Mouse (Mus musculus) G1E (cell line): ENCODE data around the gene Capsl. TPM values are rescaled to one million over a fixed set of nuclear protein-coding genes. Genes with fewer than 3 reads are reported as not detected.

ENCODE experiments used
- ATAC-seq: 2 replicates; pipeline ENCODE4 v1.8.0; 2016; ENCODE audit warnings: mild to moderate bottlenecking; ENCODE audit not compliant: insufficient number of reproducible peaks, poor library complexity, low FRiP score, severe bottlenecking; ENCODE audit errors: extremely low read depth
- DNase-seq: peaks from one replicate; pipeline ENCODE4 v3.0.0; 2012; ENCODE audit warnings: low spot score
- H3K27me3 ChIP-seq: 2 replicates; pipeline ENCODE4 v1.6.1; 2012; ENCODE audit warnings: mild to moderate bottlenecking, low read length, inconsistent platforms; ENCODE audit not compliant: insufficient read depth
- H3K36me3 ChIP-seq: replicated peaks from 2 replicates; pipeline ENCODE3; 2012; ENCODE audit warnings: mild to moderate bottlenecking, inconsistent platforms
- H3K4me1 ChIP-seq: 2 replicates; pipeline ENCODE4 v1.6.1; 2012; ENCODE audit warnings: low read depth, low read length, inconsistent platforms, mixed read lengths; ENCODE audit not compliant: insufficient read depth
- H3K4me3 ChIP-seq: 2 replicates; pipeline ENCODE4 v1.5.1; 2012; ENCODE audit warnings: low read depth, mild to moderate bottlenecking, inconsistent platforms, low read length, moderate library complexity, mixed read lengths
- H3K9me3 ChIP-seq: replicated peaks from 2 replicates; pipeline ENCODE4 v1.6.1; 2012; ENCODE audit warnings: inconsistent platforms
- CTCF ChIP-seq: IDR thresholded peaks from 2 replicates; pipeline ENCODE4 v1.5.1; 2012; ENCODE audit warnings: low read depth, low read length, inconsistent platforms, mixed read lengths
- GATA1 ChIP-seq: IDR thresholded peaks from 2 replicates; pipeline ENCODE4 v1.6.1; 2012; ENCODE audit warnings: borderline replicate concordance, low read length, inconsistent platforms, mixed read lengths
- GATA2 ChIP-seq: IDR thresholded peaks from 2 replicates; pipeline ENCODE4 v1.6.1; 2012; ENCODE audit warnings: low read depth, low read length, inconsistent platforms, borderline replicate concordance
- POLR2AphosphoS5 ChIP-seq: IDR thresholded peaks from 2 replicates; pipeline ENCODE4 v1.6.1; 2012; ENCODE audit warnings: low read depth, low read length, inconsistent platforms; ENCODE audit not compliant: insufficient replicate concordance
- TAL1 ChIP-seq: conservative IDR thresholded peaks from 2 replicates; pipeline ENCODE4 v1.6.1; 2012; ENCODE audit warnings: low read depth, low read length, inconsistent platforms, mixed read lengths
- polyA plus RNA-seq: library from polyadenylated mRNA; stranded (reverse); fragments of >175 nt; gene quantifications from 2 replicates; pipeline ENCODE4 v1.2.3, GENCODE M21; 2012
- total RNA-seq, 2 experiments: library from RNA; stranded (forward) in 1 of 2; stranded (reverse) in 1 of 2; fragments of 200-1000 nt in 1 of 2; fragments of >200 nt in 1 of 2; fragmentation: Nextera tagmentation in 1 of 2; gene quantifications; 2 replicates each; pipeline ENCODE4 v1.2.3; 2014 to 2017

Gene Capsl
- total and polyA plus RNA-seq, 3 experiments = not detected

DNA sequence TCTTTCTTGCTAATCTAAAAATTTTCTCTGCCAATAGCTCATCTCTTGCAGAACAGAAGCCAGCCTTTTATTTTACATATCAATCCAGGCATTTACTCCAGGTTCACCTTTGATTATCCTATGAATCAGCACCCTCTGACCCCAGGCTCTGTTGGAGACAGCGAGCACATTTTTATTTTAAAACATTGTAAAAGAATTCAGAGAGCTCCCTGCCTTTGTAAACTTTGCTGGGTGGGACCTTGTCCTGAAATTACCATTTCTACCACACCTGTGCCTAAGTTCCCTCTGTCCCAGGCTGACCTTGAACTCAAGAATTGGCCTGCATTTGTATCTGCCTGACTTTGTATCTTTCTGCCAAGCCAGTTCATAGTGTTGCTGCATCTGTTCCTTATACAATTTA lies 17.0 kb downstream of the Capsl start:
- ATAC-seq (no peak), DNase-seq (no peak)
- H3K4me1 ChIP-seq = no peaks in the 10 kb centered on the region
- TF ChIP-seq CTCF = no peak
- TF ChIP-seq POLR2AphosphoS5 = no peak
- no peak for TF ChIP-seq TAL1
- no peak for TF ChIP-seq GATA1
- no peak for TF ChIP-seq GATA2
- no peaks in the 10 kb centered on the region for H3K9me3 ChIP-seq
- no peaks in the 10 kb centered on the region for H3K36me3 ChIP-seq
- H3K4me3 ChIP-seq = no peak overlapping the region
- H3K27me3 ChIP-seq = no peaks in the 10 kb centered on the region

DNA sequence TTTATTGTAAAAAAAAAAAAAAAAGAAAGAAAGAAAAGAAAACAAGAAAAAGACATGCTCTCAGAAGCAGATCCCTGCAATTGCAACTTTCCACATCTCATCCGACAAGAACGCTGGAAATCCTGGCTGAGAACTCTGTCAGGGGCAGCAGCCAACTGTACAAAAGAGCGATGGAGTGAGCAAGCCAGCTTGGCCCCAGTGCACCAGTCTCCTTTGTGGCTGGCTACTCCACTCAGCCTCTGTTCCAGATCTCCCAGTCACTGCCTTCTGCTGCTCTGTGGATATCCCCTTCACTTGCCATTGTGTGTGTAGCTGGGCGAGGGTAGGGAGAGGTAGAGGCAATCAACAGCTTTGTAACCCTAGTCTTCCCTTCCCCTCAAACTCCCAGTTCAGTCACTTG lies 18.4 kb downstream of the Capsl start:
- DNase-seq (no peak), ATAC-seq (no peak)
- no peaks in the 10 kb centered on the region for H3K36me3 ChIP-seq
- H3K9me3 ChIP-seq = no peaks in the 10 kb centered on the region
- TF ChIP-seq GATA2 = no peak
- no peak for TF ChIP-seq CTCF
- TF ChIP-seq POLR2AphosphoS5 = no peak
- TF ChIP-seq TAL1 = no peak
- no peak for TF ChIP-seq GATA1
- 0 out of 2 replicates have a peak, but pooled peaks cover 5% of the 10 kb centered on the region for H3K27me3 ChIP-seq
- no peak overlapping the region for H3K4me3 ChIP-seq
- H3K4me1 ChIP-seq = no peaks in the 10 kb centered on the region

DNA sequence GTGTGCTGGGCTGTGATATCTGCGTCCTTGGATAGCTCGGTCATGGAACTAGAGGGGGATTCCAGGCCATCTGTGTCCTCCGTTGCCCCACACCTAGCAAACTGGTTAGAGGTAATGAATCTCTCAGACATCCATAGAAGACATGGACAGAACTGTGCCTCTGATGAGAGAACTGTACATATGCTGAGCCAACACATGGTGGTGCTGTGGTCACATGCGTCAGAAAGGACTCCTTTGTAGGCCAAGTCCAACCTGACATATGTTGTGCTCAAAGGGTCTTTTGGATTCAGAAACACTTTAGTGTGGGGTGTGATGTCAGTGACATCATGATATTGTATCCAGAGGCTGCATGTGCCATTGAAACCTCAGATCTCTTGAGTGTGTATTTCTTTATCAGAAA lies 19.4 kb downstream of the Capsl start:
- ATAC-seq = no peak
- DNase-seq = no peak

DNA sequence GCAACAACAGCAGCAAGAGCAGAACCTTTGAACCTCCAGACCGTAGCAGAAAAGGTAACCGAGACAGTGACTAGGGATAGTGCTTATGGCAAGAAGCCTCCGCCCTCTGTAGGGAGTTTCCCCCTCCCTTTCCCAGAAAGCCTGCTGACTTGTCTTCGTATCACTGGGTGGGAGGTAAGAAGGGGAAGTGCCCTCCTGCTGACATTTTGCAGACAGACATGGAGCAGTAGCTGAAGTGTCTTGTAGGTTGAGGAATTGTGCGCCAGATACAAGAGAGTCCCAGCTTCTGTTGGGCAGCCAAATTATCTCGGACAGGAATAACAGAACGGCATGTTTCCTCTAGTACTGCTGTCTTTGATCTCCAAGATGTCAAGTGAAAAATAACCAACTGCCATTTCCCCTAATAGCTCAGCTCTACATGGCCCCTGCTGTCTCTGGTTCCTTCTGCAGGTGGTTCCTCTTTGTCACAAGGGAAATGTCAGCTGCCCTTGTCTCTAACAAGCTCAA lies 27.7 kb downstream of the Capsl start:
- Histone ChIP-seq H3K4me1 (no peaks in the 10 kb centered on the region), H3K9me3 (no peaks in the 10 kb centered on the region), H3K4me3 (no peak overlapping the region), H3K27me3 (peaks cover 3% of the 10 kb centered on the region; the same call in 1 of the 2 replicates), H3K36me3 (no peaks in the 10 kb centered on the region)
- DNase-seq (no peak), ATAC-seq (no peak)
- TF ChIP-seq TAL1 (no peak), GATA2 (no peak), POLR2AphosphoS5 (no peak), CTCF (no peak), GATA1 (no peak)

More for the DNA sequence above, 19.4 kb downstream of the Capsl start:
- H3K27me3 ChIP-seq = 0 out of 2 replicates have a peak, but pooled peaks cover 5% of the 10 kb centered on the region
- H3K9me3 ChIP-seq = no peaks in the 10 kb centered on the region
- no peak overlapping the region for H3K4me3 ChIP-seq
- TF ChIP-seq TAL1 (no peak), POLR2AphosphoS5 (no peak), CTCF (no peak), GATA1 (no peak), GATA2 (no peak)
- H3K36me3 ChIP-seq = no peaks in the 10 kb centered on the region
- H3K4me1 ChIP-seq = no peaks in the 10 kb centered on the region

DNA sequence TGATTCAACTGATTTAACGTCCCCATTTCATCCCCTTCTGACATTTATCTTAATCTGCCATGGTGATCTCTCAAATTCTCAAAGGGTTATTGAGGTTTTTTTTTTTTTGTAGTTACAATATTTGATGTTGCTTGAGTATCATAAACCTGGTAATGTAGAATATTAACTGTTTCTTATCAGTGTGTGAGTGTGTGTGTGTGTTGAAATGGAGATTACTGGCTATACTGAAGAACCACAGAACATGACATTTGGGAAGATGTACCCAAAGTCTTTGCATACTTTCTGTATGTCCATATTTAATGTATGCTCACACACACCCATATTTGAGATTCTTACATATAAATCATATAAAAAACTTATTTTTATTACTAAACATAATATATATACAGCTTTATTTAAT lies 28.2 kb downstream of the Capsl start:
- Histone ChIP-seq H3K4me1 (no peaks in the 10 kb centered on the region), H3K36me3 (no peaks in the 10 kb centered on the region), H3K27me3 (peaks cover 3% of the 10 kb centered on the region; the same call in 1 of the 2 replicates), H3K9me3 (no peaks in the 10 kb centered on the region), H3K4me3 (no peak overlapping the region)
- DNase-seq (no peak), ATAC-seq (no peak)
- TF ChIP-seq TAL1 = no peak

DNA sequence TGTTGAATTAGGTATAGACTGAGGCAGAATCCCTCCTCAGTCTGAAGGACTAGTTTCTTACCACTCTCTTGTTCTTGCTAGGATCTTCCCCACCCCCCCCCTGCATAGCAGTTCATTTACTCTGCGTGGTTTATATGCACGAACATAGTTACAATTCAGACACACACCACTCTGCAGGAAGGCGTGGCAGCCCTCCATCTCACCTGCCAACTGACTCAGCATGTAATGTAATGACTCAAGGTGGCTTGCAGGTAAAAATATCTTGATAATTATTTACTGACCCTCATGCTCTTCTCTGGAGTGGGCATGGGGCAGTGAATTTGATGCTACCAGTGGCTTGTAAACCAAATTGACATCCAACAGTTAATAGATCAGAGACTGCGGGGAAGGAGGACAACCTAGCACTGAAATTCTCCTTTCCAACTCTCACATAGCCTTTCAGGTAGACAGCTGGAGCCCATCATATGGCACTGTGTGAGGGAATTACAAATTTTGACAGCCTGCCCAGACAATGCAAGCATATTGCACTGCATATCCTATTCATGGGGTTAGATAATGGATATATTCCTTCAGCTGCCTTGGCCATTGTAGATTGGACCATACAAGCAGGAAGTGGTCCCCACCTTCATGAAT lies 35.3 kb downstream of the Capsl start:
- Histone ChIP-seq H3K4me3 (no peak overlapping the region), H3K9me3 (no peaks in the 10 kb centered on the region), H3K4me1 (no peaks in the 10 kb centered on the region), H3K27me3 (0 out of 2 replicates have a peak, but pooled peaks cover 3% of the 10 kb centered on the region), H3K36me3 (no peaks in the 10 kb centered on the region)
- no peak for ATAC-seq
- TF ChIP-seq POLR2AphosphoS5 (no peak), GATA2 (no peak), GATA1 (no peak), CTCF (no peak), TAL1 (no peak)
- no peak for DNase-seq
